Mouse (Mus musculus): ENCODE measurements around the gene Dxo.
"Not testable (repeated sequence)": the region's sequence is repeated elsewhere in the genome, so short reads cannot be mapped to it uniquely, and the experiment has no call there.

DNA sequence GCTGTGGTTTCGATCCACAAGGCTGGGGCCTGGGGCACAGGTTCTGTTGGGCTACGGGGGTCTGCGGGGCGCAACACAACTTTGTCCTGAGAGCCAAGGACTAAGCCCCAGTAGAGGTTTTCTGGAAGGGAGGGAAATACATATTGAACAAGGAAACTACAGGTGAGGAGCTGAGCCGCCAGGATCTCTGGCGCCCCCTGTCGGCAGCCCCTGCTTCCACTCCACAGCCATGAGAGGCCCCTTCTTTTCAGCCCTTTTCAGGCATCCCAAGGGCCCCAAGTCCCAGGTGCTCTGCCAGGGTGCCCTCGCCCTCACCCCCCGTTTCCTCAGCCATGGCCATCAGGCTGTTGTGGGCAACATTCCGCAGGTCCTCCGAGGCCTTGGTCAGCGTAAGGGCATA is 23.1 kb upstream of the Dxo start:
- TF ChIP-seq CTCF (IDR thresholded peaks at IDR 0.05; ENCODE audit: low read depth) = peak; percentile 74
- TF ChIP-seq EP300 (optimal IDR thresholded peaks at IDR 0.05) = not testable (repeated sequence)

Data from stomach, postnatal 0 days (tissue).